13 mouse cellular contexts compared by ENCODE assay signal in genomic region chr8:13454341-13455113, GRCm38 (mm10). TPM values are rescaled to one million over a fixed set of nuclear protein-coding genes. Genes with fewer than 3 reads are reported as not detected.
DNase-seq lines count a peak whose midpoint lies in the region; ATAC-seq and TF ChIP-seq lines count a peak whose summit lies in the region.
"Had no signal": no experiment of that assay in that cellular context is flagged by ENCODE, and none has a peak within 500 bp of the region (broad histone marks: within the 10 kb centered on the region; RNA-seq: fewer than 3 reads in every experiment).

No protein-coding gene starts in this region.

- no peak overlapping the region for H3K4me3 ChIP-seq in kidney, embryonic 15.5 days (replicated peaks)
- H3K4me3 ChIP-seq in kidney, adult 2 months (ENCODE audit: insufficient read depth, low read depth, low read length) = no peak overlapping the region
- H3K4me3 ChIP-seq in midbrain, embryonic 14.5 days (replicated peaks; ENCODE audit: low read depth, low read length) = no peak overlapping the region
- H3K4me3 ChIP-seq: heart, embryonic 13.5 days; liver, embryonic 13.5 days had no signal

- H3K4me2 ChIP-seq in kidney, embryonic 15.5 days = no peak overlapping the region
- H3K4me2 ChIP-seq in midbrain, embryonic 14.5 days (ENCODE audit: low read length) = no peak overlapping the region
- H3K4me2 ChIP-seq: heart, embryonic 13.5 days; liver, embryonic 13.5 days had no signal

- H3K27me3 ChIP-seq in kidney, embryonic 15.5 days = no peaks in the 10 kb centered on the region
- no peaks in the 10 kb centered on the region for H3K27me3 ChIP-seq in kidney, adult 2 months (replicated peaks; ENCODE audit: control insufficient read depth, insufficient read depth, low read length)
- no peaks in the 10 kb centered on the region for H3K27me3 ChIP-seq in midbrain, embryonic 14.5 days (ENCODE audit: control insufficient read depth, insufficient read depth, low read length)
- H3K27me3 ChIP-seq: liver, embryonic 13.5 days had no signal

- ATAC-seq in kidney, embryonic 15.5 days (replicated peaks; ENCODE audit: low FRiP score) = 0 out of 2 replicates have a peak, but pooled peaks have one; percentile 19
- ATAC-seq in midbrain, embryonic 14.5 days (ENCODE audit: low FRiP score, low TSS enrichment) = peak; percentile 41; the same call in 1 of the 2 replicates

- TF ChIP-seq CTCF in kidney, adult 2 months (conservative IDR thresholded peaks at IDR 0.05; ENCODE audit: insufficient read depth, insufficient read length, low read depth, low read length) = no peak

- no peaks in the 10 kb centered on the region for H3K36me3 ChIP-seq in kidney, embryonic 15.5 days
- no peaks in the 10 kb centered on the region for H3K36me3 ChIP-seq in kidney, adult 2 months (ENCODE audit: control insufficient read depth, insufficient read depth, low read length)
- H3K36me3 ChIP-seq in midbrain, embryonic 14.5 days (ENCODE audit: control insufficient read depth, insufficient read depth, low read length) = no peaks in the 10 kb centered on the region
- H3K36me3 ChIP-seq: heart, embryonic 13.5 days; liver, embryonic 13.5 days had no signal

- no peak overlapping the region for H3K9ac ChIP-seq in kidney, embryonic 15.5 days
- no peak overlapping the region for H3K9ac ChIP-seq in midbrain, embryonic 14.5 days (replicated peaks; ENCODE audit: low read length)
- H3K9ac ChIP-seq: heart, embryonic 13.5 days; liver, embryonic 13.5 days had no signal

- DNase-seq in kidney, adult 2 months = no peak
- peak; percentile 79 for DNase-seq in brain, adult 2 months (ENCODE audit: low read depth, low spot score)
- DNase-seq in frontal cortex, postnatal 10 days (ENCODE audit: low spot score in 2 of 2) = peak; percentile 32 to 63
- DNase-seq in midbrain, embryonic 14.5 days = peak; percentile 36
- DNase-seq in ovary, adult 18-20 months (ENCODE audit: low spot score) = no peak
- no peak for DNase-seq in heart, adult 9 months (ENCODE audit: low spot score in 2 of 2)
- no peak for DNase-seq in heart, adult 18-20 months
- DNase-seq: liver, embryonic 13.5 days had no signal

- 68% methylated on average over 8 of the region's 8 CpGs for WGBS in kidney, embryonic 15.5 days
- 60% methylated on average over 8 of the region's 8 CpGs for WGBS in kidney, adult 2 months
- 62% methylated on average over 8 of the region's 8 CpGs for WGBS in midbrain, embryonic 14.5 days

- H3K4me1 ChIP-seq in kidney, embryonic 15.5 days = no peaks in the 10 kb centered on the region
- no peaks in the 10 kb centered on the region for H3K4me1 ChIP-seq in kidney, adult 2 months (ENCODE audit: control insufficient read depth, insufficient read depth, low read length)
- H3K4me1 ChIP-seq in midbrain, embryonic 14.5 days (ENCODE audit: control insufficient read depth, insufficient read depth, low read length) = no peaks in the 10 kb centered on the region
- H3K4me1 ChIP-seq: heart, embryonic 13.5 days; liver, embryonic 13.5 days had no signal

- TF ChIP-seq POLR2A in kidney, adult 2 months (IDR thresholded peaks at IDR 0.05; ENCODE audit: low read depth, low read length) = no peak

- H3K27ac ChIP-seq in kidney, embryonic 15.5 days = no peak overlapping the region
- no peak overlapping the region for H3K27ac ChIP-seq in kidney, adult 2 months (ENCODE audit: insufficient read depth, low read depth, low read length)
- H3K27ac ChIP-seq in midbrain, embryonic 14.5 days (replicated peaks; ENCODE audit: low read depth, low read length) = 0 out of 2 replicates have a peak overlapping the region, but pooled peaks have one; percentile 26
- H3K27ac ChIP-seq: heart, embryonic 13.5 days; liver, embryonic 13.5 days had no signal

- H3K9me3 ChIP-seq in kidney, embryonic 15.5 days (replicated peaks) = no peaks in the 10 kb centered on the region
- H3K9me3 ChIP-seq in midbrain, embryonic 14.5 days (ENCODE audit: control insufficient read depth, low read length) = no peaks in the 10 kb centered on the region
- H3K9me3 ChIP-seq: heart, embryonic 13.5 days; liver, embryonic 13.5 days had no signal

RNA-seq across cellular contexts. Expression of gene Tmem255b, which starts 19.5 kb away (rescaled TPM):
- polyA plus RNA-seq in kidney, embryonic 15.5 days (2015; fragmentation: Nextera tagmentation; extraction: Ambion mirVana) = 0.62 and 1.2 TPM in 2 replicates
- polyA plus RNA-seq in kidney, adult 2 months (2012; rRNA removed) = 1.3 and 1.8 TPM in 2 replicates
- 0.29 TPM in 1 of 2 replicates, not detected in the other for polyA plus RNA-seq in midbrain, embryonic 14.5 days (2014; fragmentation: Nextera tagmentation; extraction: Ambion mirVana)
- total RNA-seq in heart, adult 18-20 months (2021) = 1 to 10 TPM; 5.4 to 6.7 TPM
- total RNA-seq: common myeloid progenitor, adult 5-6 weeks had no signal
- polyA plus RNA-seq: liver, embryonic 13.5 days had no signal

RNA-seq across cellular contexts. Expression of gene Gas6, which starts 39.8 kb away (rescaled TPM):
- 52.2 and 55.3 TPM in 2 replicates for polyA plus RNA-seq in kidney, embryonic 15.5 days (2015; fragmentation: Nextera tagmentation; extraction: Ambion mirVana)
- 461 and 486 TPM in 2 replicates for polyA plus RNA-seq in kidney, adult 2 months (2012; rRNA removed)
- 17.7 and 19.2 TPM in 2 replicates for polyA plus RNA-seq in midbrain, embryonic 14.5 days (2014; fragmentation: Nextera tagmentation; extraction: Ambion mirVana)
- 100 to 1,000 TPM; 115 to 123 TPM for total RNA-seq in heart, adult 18-20 months (2021)

RNA-seq across cellular contexts. Expression of gene Grk1, which starts 49.6 kb away (rescaled TPM):
- not detected in 2 replicates for polyA plus RNA-seq in kidney, embryonic 15.5 days (2015; fragmentation: Nextera tagmentation; extraction: Ambion mirVana)
- polyA plus RNA-seq in kidney, adult 2 months (2012; rRNA removed) = 0.02 TPM in 1 of 2 replicates, not detected in the other
- not detected in 2 replicates for polyA plus RNA-seq in midbrain, embryonic 14.5 days (2014; fragmentation: Nextera tagmentation; extraction: Ambion mirVana)
- not detected for total RNA-seq in heart, adult 18-20 months (2021)
- total RNA-seq: common myeloid progenitor, adult 5-6 weeks; layer of hippocampus, postnatal 14 days had no signal
- polyA plus RNA-seq: heart, embryonic 13.5 days; liver, embryonic 13.5 days; stomach, embryonic 14.5 days had no signal

RNA-seq across cellular contexts. Expression of gene Atp4b, which starts 57.9 kb away (rescaled TPM):
- not detected in 2 replicates for polyA plus RNA-seq in kidney, embryonic 15.5 days (2015; fragmentation: Nextera tagmentation; extraction: Ambion mirVana)
- 0.20 and 0.26 TPM in 2 replicates for polyA plus RNA-seq in kidney, adult 2 months (2012; rRNA removed)
- not detected in 2 replicates for polyA plus RNA-seq in midbrain, embryonic 14.5 days (2014; fragmentation: Nextera tagmentation; extraction: Ambion mirVana)
- total RNA-seq in heart, adult 18-20 months (2021) = under 1 TPM in 1 of 2 experiments, not detected in 1; 0.44 TPM
- total RNA-seq: common myeloid progenitor, adult 5-6 weeks; layer of hippocampus, postnatal 14 days had no signal
- polyA plus RNA-seq: liver, embryonic 13.5 days had no signal

Comparison
In these comparisons a context has a peak if more than half of its experiments do, and no peak if none do; other contexts are left out.
1. DNase-seq: peak in brain, adult 2 months (single experiment), frontal cortex, postnatal 10 days (2 of 2) and midbrain, embryonic 14.5 days (single experiment); none in kidney, adult 2 months (single experiment), ovary, adult 18-20 months (single experiment), heart, adult 9 months (0 of 2) and heart, adult 18-20 months (0 of 2).